Mouse (Mus musculus): ENCODE data around the gene Olfr56. TPM values are rescaled to one million over a fixed set of nuclear protein-coding genes. Genes with fewer than 3 reads are reported as not detected.

Olfr56 gene
- polyA plus RNA-seq, 1 experiment from 2014 or later = 0.15 TPM

- no peak overlapping the region for H3K4me3 ChIP-seq (ENCODE audit: low read depth, low read length)
- no peaks in the 10 kb centered on the region for H3K36me3 ChIP-seq (ENCODE audit: control insufficient read depth, insufficient read depth, low read length)
- TF ChIP-seq CTCF (IDR thresholded peaks at IDR 0.05; ENCODE audit: low read depth) = no peak
- H3K9me3 ChIP-seq (ENCODE audit: control insufficient read depth, low read length) = no peaks in the 10 kb centered on the region
- WGBS = 72% methylated on average over 3 of the region's 3 CpGs
- H3K4me1 ChIP-seq (replicated peaks; ENCODE audit: control insufficient read depth, insufficient read depth) = no peaks in the 10 kb centered on the region
- H3K9ac ChIP-seq (ENCODE audit: low read length) = no peak overlapping the region
- ATAC-seq (ENCODE audit: low FRiP score, low TSS enrichment) = no peak
- no peak overlapping the region for H3K4me2 ChIP-seq (replicated peaks; ENCODE audit: low read depth)
- no peaks in the 10 kb centered on the region for H3K27me3 ChIP-seq (ENCODE audit: control insufficient read depth, insufficient read depth, low read length)
- no peak for DNase-seq (ENCODE audit: low spot score)
- H3K27ac ChIP-seq (replicated peaks) = no peak overlapping the region
These were observed 103.2 kb downstream of the Olfr56 start for GRCm38 (mm10) chr11:49081886-49082285.

- Histone ChIP-seq H3K4me1 (replicated peaks; ENCODE audit: control insufficient read depth, insufficient read depth) (peaks cover 4% of the 10 kb centered on the region; the same call in 1 of the 2 replicates), H3K27me3 (ENCODE audit: control insufficient read depth, insufficient read depth, low read length) (no peaks in the 10 kb centered on the region), H3K9me3 (ENCODE audit: control insufficient read depth, low read length) (no peaks in the 10 kb centered on the region), H3K36me3 (ENCODE audit: control insufficient read depth, insufficient read depth, low read length) (no peaks in the 10 kb centered on the region), H3K4me2 (replicated peaks; ENCODE audit: low read depth) (no peak overlapping the region), H3K4me3 (ENCODE audit: low read depth, low read length) (no peak overlapping the region), H3K9ac (ENCODE audit: low read length) (no peak overlapping the region), H3K27ac (replicated peaks) (no peak overlapping the region)
- DNase-seq (ENCODE audit: low spot score) (no peak), ATAC-seq (ENCODE audit: low FRiP score, low TSS enrichment) (peak; percentile 62)
- TF ChIP-seq CTCF (IDR thresholded peaks at IDR 0.05; ENCODE audit: low read depth) (no peak), EP300 (optimal IDR thresholded peaks at IDR 0.05) (no peak)
- 47% methylated on average over 1 of the region's 1 CpGs for WGBS
These were observed 104.5 kb downstream of the Olfr56 start for GRCm38 (mm10) chr11:49083146-49083545.

- H3K27me3 ChIP-seq (ENCODE audit: control insufficient read depth, insufficient read depth, low read length) = no peaks in the 10 kb centered on the region
- H3K4me3 ChIP-seq (ENCODE audit: low read depth, low read length) = no peak overlapping the region
- TF ChIP-seq EP300 (optimal IDR thresholded peaks at IDR 0.05) (no peak), CTCF (IDR thresholded peaks at IDR 0.05; ENCODE audit: low read depth) (no peak)
- no peaks in the 10 kb centered on the region for H3K36me3 ChIP-seq (ENCODE audit: control insufficient read depth, insufficient read depth, low read length)
- DNase-seq (ENCODE audit: low spot score) (no peak), ATAC-seq (ENCODE audit: low FRiP score, low TSS enrichment) (no peak)
- H3K9ac ChIP-seq (ENCODE audit: low read length) = no peak overlapping the region
- no peaks in the 10 kb centered on the region for H3K9me3 ChIP-seq (ENCODE audit: control insufficient read depth, low read length)
- H3K4me1 ChIP-seq (replicated peaks; ENCODE audit: control insufficient read depth, insufficient read depth) = peaks cover 4% of the 10 kb centered on the region; the same call in 1 of the 2 replicates
- H3K4me2 ChIP-seq (replicated peaks; ENCODE audit: low read depth) = no peak overlapping the region
- WGBS = 68% methylated on average over 3 of the region's 3 CpGs
- H3K27ac ChIP-seq (replicated peaks) = no peak overlapping the region
These were observed 105.1 kb downstream of the Olfr56 start for GRCm38 (mm10) chr11:49083808-49084207.

- peaks cover 4% of the 10 kb centered on the region; the same call in 1 of the 2 replicates for H3K4me1 ChIP-seq (replicated peaks; ENCODE audit: control insufficient read depth, insufficient read depth)
- 79% methylated on average over 1 of the region's 1 CpGs for WGBS
- no peaks in the 10 kb centered on the region for H3K36me3 ChIP-seq (ENCODE audit: control insufficient read depth, insufficient read depth, low read length)
- DNase-seq (ENCODE audit: low spot score) (no peak), ATAC-seq (ENCODE audit: low FRiP score, low TSS enrichment) (no peak)
- no peak overlapping the region for H3K27ac ChIP-seq (replicated peaks)
- H3K4me2 ChIP-seq (replicated peaks; ENCODE audit: low read depth) = no peak overlapping the region
- H3K27me3 ChIP-seq (ENCODE audit: control insufficient read depth, insufficient read depth, low read length) = no peaks in the 10 kb centered on the region
- no peaks in the 10 kb centered on the region for H3K9me3 ChIP-seq (ENCODE audit: control insufficient read depth, low read length)
- H3K9ac ChIP-seq (ENCODE audit: low read length) = no peak overlapping the region
- TF ChIP-seq CTCF (IDR thresholded peaks at IDR 0.05; ENCODE audit: low read depth) (no peak), EP300 (optimal IDR thresholded peaks at IDR 0.05) (no peak)
- no peak overlapping the region for H3K4me3 ChIP-seq (ENCODE audit: low read depth, low read length)
These were observed 105.7 kb downstream of the Olfr56 start for GRCm38 (mm10) chr11:49084385-49084784.

- no peaks in the 10 kb centered on the region for H3K27me3 ChIP-seq (ENCODE audit: control insufficient read depth, insufficient read depth, low read length)
- H3K27ac ChIP-seq (replicated peaks) = no peak overlapping the region
- no peaks in the 10 kb centered on the region for H3K36me3 ChIP-seq (ENCODE audit: control insufficient read depth, insufficient read depth, low read length)
- ATAC-seq (ENCODE audit: low FRiP score, low TSS enrichment) (peak; percentile 55), DNase-seq (ENCODE audit: low spot score) (no peak)
- no peak overlapping the region for H3K9ac ChIP-seq (ENCODE audit: low read length)
- H3K9me3 ChIP-seq (ENCODE audit: control insufficient read depth, low read length) = no peaks in the 10 kb centered on the region
- WGBS = 15% methylated on average over 3 of the region's 3 CpGs
- no peak overlapping the region for H3K4me3 ChIP-seq (ENCODE audit: low read depth, low read length)
- H3K4me1 ChIP-seq (replicated peaks; ENCODE audit: control insufficient read depth, insufficient read depth) = peaks cover 4% of the 10 kb centered on the region; the same call in 1 of the 2 replicates
- H3K4me2 ChIP-seq (replicated peaks; ENCODE audit: low read depth) = no peak overlapping the region
- TF ChIP-seq CTCF (IDR thresholded peaks at IDR 0.05; ENCODE audit: low read depth) (peak; percentile 59), EP300 (optimal IDR thresholded peaks at IDR 0.05) (no peak)
These were observed 106.2 kb downstream of the Olfr56 start for GRCm38 (mm10) chr11:49084875-49085274.

- H3K4me1 ChIP-seq (replicated peaks; ENCODE audit: control insufficient read depth, insufficient read depth) = peaks cover 4% of the 10 kb centered on the region; the same call in 1 of the 2 replicates
- WGBS = 70% methylated on average over 6 of the region's 6 CpGs
- peak overlapping the region; percentile 17; the same call in 1 of the 2 replicates for H3K4me2 ChIP-seq (replicated peaks; ENCODE audit: low read depth)
- no peaks in the 10 kb centered on the region for H3K27me3 ChIP-seq (ENCODE audit: control insufficient read depth, insufficient read depth, low read length)
- no peaks in the 10 kb centered on the region for H3K36me3 ChIP-seq (ENCODE audit: control insufficient read depth, insufficient read depth, low read length)
- no peak overlapping the region for H3K9ac ChIP-seq (ENCODE audit: low read length)
- no peak for TF ChIP-seq CTCF (IDR thresholded peaks at IDR 0.05; ENCODE audit: low read depth)
- TF ChIP-seq EP300 (optimal IDR thresholded peaks at IDR 0.05) = no peak
- H3K27ac ChIP-seq (replicated peaks) = peak overlapping the region; percentile 75
- no peaks in the 10 kb centered on the region for H3K9me3 ChIP-seq (ENCODE audit: control insufficient read depth, low read length)
- DNase-seq (ENCODE audit: low spot score) (no peak), ATAC-seq (ENCODE audit: low FRiP score, low TSS enrichment) (no peak)
- H3K4me3 ChIP-seq (ENCODE audit: low read depth, low read length) = no peak overlapping the region
These were observed 108.2 kb downstream of the Olfr56 start for GRCm38 (mm10) chr11:49086858-49087361.

Measured in stomach, postnatal 0 days (tissue).